Mouse (Mus musculus) testis, adult 2 months (tissue): ENCODE measurements around the gene Fam129b. TPM values are rescaled to one million over a fixed set of nuclear protein-coding genes. Genes with fewer than 3 reads are reported as not detected.

ENCODE experiments used
- H3K27ac ChIP-seq: fragments of 200-500 bp; 2 replicates; pipeline ENCODE4 v1.5.1; 2012; ENCODE audit warnings: low read depth, low read length; ENCODE audit not compliant: control insufficient read depth, insufficient read depth
- H3K27me3 ChIP-seq: fragments of 200-500 bp; 2 replicates; pipeline ENCODE4 v1.6.1; 2012; ENCODE audit warnings: mild to moderate bottlenecking, low read length, moderate library complexity; ENCODE audit not compliant: control insufficient read depth, insufficient read depth
- H3K36me3 ChIP-seq: fragments of 200-500 bp; 2 replicates; pipeline ENCODE4 v1.6.1; 2012; ENCODE audit warnings: mild to moderate bottlenecking, low read length; ENCODE audit not compliant: control insufficient read depth, insufficient read depth
- H3K4me1 ChIP-seq: fragments of 200-500 bp; 2 replicates; pipeline ENCODE4 v1.6.1; 2012; ENCODE audit warnings: low read length; ENCODE audit not compliant: control insufficient read depth, insufficient read depth
- H3K4me3 ChIP-seq: fragments of 200-500 bp; 2 replicates; pipeline ENCODE4 v1.5.1; 2012; ENCODE audit warnings: low read depth, mild to moderate bottlenecking, low read length, moderate library complexity, mixed read lengths; ENCODE audit not compliant: control insufficient read depth
- CTCF ChIP-seq: fragments of 200-500 bp; IDR thresholded peaks from 2 replicates; pipeline ENCODE4 v1.5.1; 2012; ENCODE audit warnings: low read depth, mild to moderate bottlenecking, inconsistent platforms, low read length, moderate library complexity; ENCODE audit not compliant: control insufficient read depth, insufficient read depth, insufficient replicate concordance
- POLR2A ChIP-seq: fragments of 200-500 bp; IDR thresholded peaks from 2 replicates; pipeline ENCODE4 v1.6.1; 2012; ENCODE audit warnings: low read depth, mild to moderate bottlenecking, inconsistent platforms, low read length, moderate library complexity; ENCODE audit not compliant: control insufficient read depth
- polyA plus RNA-seq: library from polyadenylated mRNA; depleted of rRNA; stranded (reverse); fragments of >200 nt; gene quantifications from 2 replicates; pipeline ENCODE4 v1.2.3, GENCODE M21; 2012

Fam129b gene
- polyA plus RNA-seq, 1 experiment, result 2.0 TPM

DNA sequence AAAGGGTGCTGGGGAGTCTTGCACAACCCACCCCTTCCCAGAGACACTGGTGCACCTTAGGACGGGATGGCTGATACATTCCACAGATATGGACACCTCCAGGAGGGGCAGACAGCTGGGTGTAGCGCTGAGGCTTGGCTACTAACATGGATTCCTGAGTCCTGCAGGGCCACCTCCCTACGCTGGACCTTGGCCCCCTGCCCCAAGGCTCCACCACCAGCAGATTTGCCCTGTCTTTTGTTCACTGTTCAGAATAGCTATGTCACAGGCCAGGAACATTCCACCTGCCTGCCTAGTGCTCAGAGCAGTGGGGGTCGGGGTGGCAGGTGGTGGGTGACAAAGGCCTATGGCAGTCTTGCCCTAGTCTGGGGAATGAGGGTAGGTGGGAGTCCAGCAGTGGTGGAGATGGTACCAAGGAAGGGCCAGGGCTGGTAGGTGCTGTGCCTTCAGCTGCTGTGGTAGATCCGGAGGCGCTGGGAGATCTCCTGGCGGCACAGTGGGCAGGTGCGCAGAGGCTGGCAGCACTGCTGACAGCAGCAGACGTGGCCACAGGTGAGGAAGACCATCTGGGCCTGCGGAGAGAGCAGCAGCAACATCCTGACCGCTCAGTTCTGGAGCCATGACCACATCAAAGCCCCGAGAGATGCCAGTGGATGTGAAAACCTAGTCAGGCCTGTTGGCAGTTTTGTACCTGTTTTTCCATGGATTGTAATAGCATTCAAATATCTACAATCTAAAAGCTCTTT, 50.6 kb downstream of the Fam129b start:
- no peaks in the 10 kb centered on the region for H3K4me1 ChIP-seq
- no peaks in the 10 kb centered on the region for H3K36me3 ChIP-seq
- TF ChIP-seq POLR2A (no peak), CTCF (no peak)
- H3K4me3 ChIP-seq, result no peak overlapping the region
- no peak overlapping the region for H3K27ac ChIP-seq
- no peaks in the 10 kb centered on the region for H3K27me3 ChIP-seq

DNA sequence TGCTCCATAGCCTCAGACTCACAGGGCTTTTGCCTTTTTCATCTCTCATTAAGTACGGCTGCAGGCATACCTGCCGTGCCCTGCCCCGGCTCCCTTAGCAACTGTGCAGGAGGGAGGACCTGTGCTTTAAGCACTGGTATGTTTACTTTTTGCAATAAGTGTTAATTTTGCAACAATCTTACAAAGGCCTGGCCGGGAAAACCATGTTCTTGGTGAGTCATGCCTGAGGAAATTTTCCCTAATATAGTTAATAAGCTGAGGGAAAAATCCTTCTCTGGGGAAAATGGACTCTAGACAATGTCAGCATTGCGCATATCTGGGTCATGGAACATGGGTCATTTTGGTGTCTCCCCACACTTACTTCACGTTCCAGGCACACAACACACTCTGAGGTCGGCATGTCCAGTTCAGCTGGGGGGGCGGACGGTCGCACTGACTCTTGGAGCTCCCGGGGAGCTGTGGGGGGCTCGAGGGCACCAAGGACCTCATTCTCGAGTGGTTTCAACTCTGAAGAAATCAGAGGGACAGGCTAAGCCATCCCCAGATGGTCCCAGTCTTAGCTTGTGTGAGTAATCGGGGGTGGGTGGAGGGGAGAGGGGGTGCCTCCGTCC, 51.8 kb downstream of the Fam129b start:
- Histone ChIP-seq H3K27ac (no peak overlapping the region), H3K4me3 (no peak overlapping the region), H3K36me3 (no peaks in the 10 kb centered on the region), H3K27me3 (no peaks in the 10 kb centered on the region), H3K4me1 (no peaks in the 10 kb centered on the region)
- TF ChIP-seq CTCF, result no peak
- TF ChIP-seq POLR2A, result no peak

DNA sequence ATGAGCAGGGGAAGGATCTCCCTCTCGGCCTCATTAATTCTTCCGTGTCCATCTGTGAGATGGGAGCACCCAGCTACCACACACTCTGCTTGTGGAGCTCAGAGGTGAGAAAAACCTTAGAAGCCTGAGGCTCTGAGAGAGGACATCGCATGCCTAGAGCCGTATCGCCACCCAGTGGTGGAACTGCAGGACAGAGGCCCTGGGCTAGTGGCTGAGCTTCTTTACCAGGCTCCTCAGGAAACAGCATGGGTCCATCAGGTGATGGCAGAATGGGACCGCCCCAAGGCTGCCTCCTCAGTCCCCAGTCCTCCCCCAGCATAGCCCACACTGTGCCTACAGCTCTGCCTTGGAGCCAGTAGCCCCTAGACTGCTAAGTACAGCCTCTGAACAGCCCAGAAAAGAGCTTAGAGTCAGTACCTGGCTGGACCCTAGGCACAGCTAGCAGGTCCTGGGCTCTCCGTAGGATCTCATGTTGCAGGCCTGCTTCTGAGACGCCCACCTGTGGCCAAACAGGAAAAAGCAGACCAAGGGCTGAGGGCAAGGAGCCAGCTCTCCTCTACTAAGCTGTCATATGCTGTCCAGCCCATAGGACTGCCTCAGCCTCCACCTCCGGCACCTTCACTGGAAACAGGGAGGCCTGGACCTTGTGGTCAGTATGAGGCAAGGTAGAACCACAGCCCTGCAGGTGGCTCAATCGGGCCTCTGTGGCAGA, 52.5 kb downstream of the Fam129b start:
- Histone ChIP-seq H3K36me3 (no peaks in the 10 kb centered on the region), H3K27me3 (no peaks in the 10 kb centered on the region), H3K27ac (no peak overlapping the region), H3K4me1 (no peaks in the 10 kb centered on the region), H3K4me3 (no peak overlapping the region)
- TF ChIP-seq POLR2A (no peak), CTCF (peak; percentile 65; the same call in 1 of the 2 replicates)

DNA sequence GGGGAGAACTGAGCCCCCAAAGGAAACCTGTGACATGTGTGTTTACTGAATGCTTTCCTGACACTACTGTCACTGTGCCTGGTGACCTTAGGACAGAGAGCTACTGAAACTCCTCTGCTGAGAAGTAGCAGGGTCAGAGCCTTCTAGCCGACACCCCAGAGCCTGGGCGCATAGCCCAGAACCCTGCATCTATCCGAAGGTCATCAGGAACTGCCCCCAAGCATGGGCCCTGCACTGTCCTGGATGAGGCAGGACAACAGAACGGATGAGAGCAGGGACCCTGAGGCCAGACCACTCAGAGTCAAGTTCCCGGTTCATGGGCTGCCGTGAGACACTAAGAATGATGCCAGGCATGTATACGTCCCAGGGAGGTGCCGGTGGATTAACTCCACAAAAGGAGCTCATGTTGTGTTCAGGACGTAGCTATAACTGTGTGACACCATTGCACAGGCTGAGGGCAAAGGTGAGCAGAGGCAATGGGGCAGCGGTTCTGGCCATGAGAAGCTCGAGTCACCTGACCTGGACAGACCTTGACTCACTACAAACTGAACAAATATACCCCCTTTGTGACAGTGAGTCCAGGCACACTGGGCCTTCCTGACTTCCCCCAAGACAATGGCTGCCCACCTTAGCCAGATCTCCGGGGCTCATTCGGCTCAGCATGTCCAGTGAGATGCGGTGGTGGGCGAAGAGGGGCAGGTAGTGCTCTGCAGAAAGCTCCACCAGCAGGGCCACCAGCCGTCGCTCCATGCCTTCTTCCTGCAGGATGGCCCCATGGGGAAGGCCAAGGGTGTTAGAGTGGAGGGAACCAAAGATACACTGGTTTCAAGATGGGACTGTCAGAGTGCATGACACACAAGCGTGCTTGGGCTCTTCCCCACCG, 53.3 kb downstream of the Fam129b start:
- H3K4me3 ChIP-seq, result no peak overlapping the region
- no peak for TF ChIP-seq CTCF
- no peaks in the 10 kb centered on the region for H3K27me3 ChIP-seq
- H3K4me1 ChIP-seq, result no peaks in the 10 kb centered on the region
- no peaks in the 10 kb centered on the region for H3K36me3 ChIP-seq
- no peak overlapping the region for H3K27ac ChIP-seq

DNA sequence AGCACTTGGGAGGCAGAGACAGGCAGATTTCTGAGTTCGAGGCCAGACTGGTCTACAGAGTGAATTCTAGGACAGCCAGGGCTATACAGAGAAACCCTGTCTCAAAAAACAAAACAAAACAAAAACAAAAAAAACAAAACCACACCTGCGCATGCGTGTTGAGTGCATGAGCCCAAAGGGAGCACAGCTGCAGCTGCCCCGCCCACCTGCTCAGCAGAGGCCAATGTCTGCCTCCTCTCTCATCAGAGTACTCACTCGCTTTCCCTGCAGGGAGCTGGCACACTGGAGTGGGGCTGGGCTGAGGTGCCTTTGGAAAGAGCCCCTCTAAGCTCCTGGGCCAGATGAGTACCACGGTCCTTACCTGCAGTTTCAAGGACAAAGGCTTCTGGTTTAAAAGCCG, 55.8 kb downstream of the Fam129b start:
- H3K36me3 ChIP-seq, result no peaks in the 10 kb centered on the region
- TF ChIP-seq POLR2A (no peak), CTCF (no peak)
- no peak overlapping the region for H3K4me3 ChIP-seq
- no peak overlapping the region for H3K27ac ChIP-seq
- H3K27me3 ChIP-seq, result no peaks in the 10 kb centered on the region
- H3K4me1 ChIP-seq, result no peaks in the 10 kb centered on the region

DNA sequence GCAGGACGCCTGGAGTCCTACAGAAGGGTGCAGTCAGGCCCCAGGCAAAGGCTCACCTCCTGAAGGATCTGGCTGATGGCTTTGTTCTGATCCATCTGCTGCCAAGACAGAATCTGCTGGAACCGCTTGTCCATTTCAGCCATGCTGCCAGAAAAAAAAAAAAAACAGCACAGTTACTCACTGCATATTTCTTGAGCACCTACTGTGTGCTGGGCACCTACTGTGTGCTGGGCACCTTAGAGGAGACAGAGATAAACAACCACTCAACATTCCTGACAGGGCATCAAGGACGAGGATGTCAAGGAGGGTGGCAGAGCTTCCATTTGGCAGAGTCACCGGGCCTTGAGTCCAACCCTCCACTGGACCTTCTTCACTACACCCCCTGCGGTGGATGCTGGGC, 62.8 kb downstream of the Fam129b start:
- Histone ChIP-seq H3K4me3 (no peak overlapping the region), H3K27ac (no peak overlapping the region), H3K4me1 (no peaks in the 10 kb centered on the region), H3K36me3 (no peaks in the 10 kb centered on the region; the same call in 1 of the 2 replicates), H3K27me3 (no peaks in the 10 kb centered on the region)
- no peak for TF ChIP-seq POLR2A
- no peak for TF ChIP-seq CTCF

DNA sequence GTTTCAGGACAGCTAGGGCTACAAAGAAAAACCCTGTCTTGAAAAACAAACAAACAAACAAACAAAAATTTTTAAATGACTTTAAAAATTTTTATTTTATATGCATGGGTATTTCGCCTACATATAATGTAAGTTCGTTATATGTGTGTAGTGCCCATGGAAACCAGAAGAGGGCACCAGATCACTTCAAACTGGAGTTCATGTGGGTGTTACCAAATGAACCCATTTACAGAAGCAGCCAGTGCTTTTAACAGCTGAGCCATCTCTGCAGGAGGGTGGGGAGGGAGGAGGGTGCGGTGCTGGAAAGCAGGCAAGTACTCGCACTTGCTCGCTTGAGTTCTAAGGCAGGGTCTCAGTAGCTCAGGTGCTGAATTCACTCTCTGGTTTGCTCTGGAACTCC, 63.5 kb downstream of the Fam129b start:
- Histone ChIP-seq H3K27ac (no peak overlapping the region), H3K36me3 (no peaks in the 10 kb centered on the region; the same call in 1 of the 2 replicates), H3K4me3 (no peak overlapping the region), H3K27me3 (no peaks in the 10 kb centered on the region), H3K4me1 (no peaks in the 10 kb centered on the region)
- TF ChIP-seq CTCF (0 out of 2 replicates have a peak, but pooled peaks have one; percentile 9), POLR2A (no peak)
